Mouse (Mus musculus) heart, postnatal 0 days (tissue): Measurements from ENCODE around the gene Tbl1x.

ENCODE experiments used
- CTCF ChIP-seq: IDR thresholded peaks from 2 replicates; pipeline ENCODE4 v1.5.1; 2016; ENCODE audit warnings: antibody characterized with exemption, control low read depth, low read depth
- EP300 ChIP-seq: IDR thresholded peaks from 2 replicates; pipeline ENCODE4 v1.6.1; 2016; ENCODE audit warnings: antibody characterized with exemption, low read depth

DNA sequence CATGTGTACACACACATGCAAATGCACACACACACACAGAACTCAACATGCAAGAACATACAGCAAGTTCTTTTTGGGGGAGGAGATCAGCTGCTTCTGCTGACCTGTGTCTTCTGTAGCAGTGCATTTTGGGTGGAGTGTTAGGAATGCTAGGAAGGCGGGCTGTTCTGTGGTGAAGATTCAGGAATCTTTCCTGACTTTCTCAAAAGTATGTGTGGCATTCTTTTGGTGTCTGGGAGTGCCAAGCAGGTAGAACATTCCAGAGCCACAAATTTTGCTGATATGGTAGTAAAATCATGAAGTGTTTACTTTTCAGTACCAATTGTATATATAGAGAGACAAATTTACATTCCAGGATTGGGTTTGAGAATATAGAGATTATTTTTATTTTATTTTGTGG lies 17.6 kb downstream of the Tbl1x start:
- no peak for TF ChIP-seq CTCF
- no peak for TF ChIP-seq EP300
